In the genomic region with DNA sequence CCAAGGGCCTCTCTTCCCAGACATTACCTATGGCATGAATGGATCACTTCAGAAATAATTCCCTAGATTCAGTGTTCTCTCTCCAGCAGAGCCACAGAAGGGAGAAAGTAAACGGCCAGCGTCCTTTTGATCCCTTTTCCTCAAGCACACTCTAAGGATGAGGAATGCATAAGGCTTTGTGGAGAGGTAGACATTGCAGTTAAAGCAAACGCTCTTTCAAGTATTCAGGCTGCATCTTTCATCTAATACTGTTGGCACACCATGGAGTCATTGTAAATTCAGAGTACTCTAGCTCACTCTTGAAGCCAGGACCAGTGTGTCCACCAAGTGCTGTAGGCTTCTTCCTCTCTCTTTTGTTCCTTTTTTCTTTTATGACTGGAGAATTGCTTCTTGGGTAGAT, we compare ENCODE assay signal across 21 mouse cellular contexts. TPM values are rescaled to one million over a fixed set of nuclear protein-coding genes. Genes with fewer than 3 reads are reported as not detected.
A peak's percentile ranks its signal among the peaks of the same experiment; 100 is the strongest.
DNase-seq lines count a peak whose midpoint lies in the region; ATAC-seq and TF ChIP-seq lines count a peak whose summit lies in the region.
"Had no signal": no experiment of that assay in that cellular context is flagged by ENCODE, and none has a peak within 500 bp of the region (broad histone marks: within the 10 kb centered on the region; RNA-seq: fewer than 3 reads in every experiment).

No protein-coding gene starts in this region.

- H3K4me1 ChIP-seq in lung, embryonic 14.5 days (ENCODE audit: insufficient read depth), result no peaks in the 10 kb centered on the region; the same call in 1 of the 2 replicates
- H3K4me1 ChIP-seq in lung, embryonic 15.5 days, result no peaks in the 10 kb centered on the region
- no peaks in the 10 kb centered on the region for H3K4me1 ChIP-seq in lung, embryonic 16.5 days (replicated peaks; ENCODE audit: control insufficient read depth, insufficient read depth, low read length)

- H3K27me3 ChIP-seq in lung, embryonic 14.5 days (ENCODE audit: insufficient read depth, low read length), result no peaks in the 10 kb centered on the region
- no peaks in the 10 kb centered on the region for H3K27me3 ChIP-seq in lung, embryonic 15.5 days
- H3K27me3 ChIP-seq in lung, embryonic 16.5 days (ENCODE audit: control insufficient read depth, insufficient read depth, low read depth, low read length), result no peaks in the 10 kb centered on the region
- H3K27me3 ChIP-seq: CH12.LX had no signal

- H3K9me3 ChIP-seq in lung, embryonic 14.5 days (ENCODE audit: low read depth, low read length), result peaks cover 4% of the 10 kb centered on the region; the same call in 1 of the 2 replicates
- no peaks in the 10 kb centered on the region for H3K9me3 ChIP-seq in lung, embryonic 15.5 days
- no peaks in the 10 kb centered on the region for H3K9me3 ChIP-seq in lung, embryonic 16.5 days (ENCODE audit: control insufficient read depth, low read length)
- H3K9me3 ChIP-seq: G1E had no signal

- peak; percentile 63; the same call in 1 of the 2 replicates for ATAC-seq in lung, embryonic 14.5 days (ENCODE audit: insufficient read depth)
- ATAC-seq in lung, embryonic 15.5 days (ENCODE audit: borderline replicate concordance, extremely low read depth, low FRiP score, low TSS enrichment), result peak; percentile 52; the same call in 1 of the 2 replicates
- ATAC-seq in lung, embryonic 16.5 days (ENCODE audit: low read depth), result peak; percentile 79
- ATAC-seq: activated CD4-positive, CD25-positive, alpha-beta regulatory T cell, adult 4 months; CD4-positive, CD25-positive, alpha-beta regulatory T cell, adult 4 months; Patski had no signal

- 0 out of 2 replicates have a peak overlapping the region, but pooled peaks have one; percentile 38 for H3K27ac ChIP-seq in lung, embryonic 14.5 days (ENCODE audit: low read depth)
- peak overlapping the region; percentile 33; the same call in 1 of the 2 replicates for H3K27ac ChIP-seq in lung, embryonic 15.5 days
- H3K27ac ChIP-seq in lung, embryonic 16.5 days (ENCODE audit: low read length), result 0 out of 2 replicates have a peak overlapping the region, but pooled peaks have one; percentile 13

- WGBS in lung, embryonic 14.5 days, result 54% methylated on average over 3 of the region's 3 CpGs
- 46% methylated on average over 3 of the region's 3 CpGs for WGBS in lung, embryonic 15.5 days
- 47% methylated on average over 3 of the region's 3 CpGs for whole genome bisulfite sequencing in lung, embryonic 16.5 days

- no peaks in the 10 kb centered on the region for H3K36me3 ChIP-seq in lung, embryonic 14.5 days (ENCODE audit: insufficient read depth)
- H3K36me3 ChIP-seq in lung, embryonic 15.5 days, result no peaks in the 10 kb centered on the region
- H3K36me3 ChIP-seq in lung, embryonic 16.5 days (ENCODE audit: control insufficient read depth, insufficient read depth, low read length), result no peaks in the 10 kb centered on the region
- H3K36me3 ChIP-seq: G1E had no signal

- TF ChIP-seq CTCF in lung, embryonic 14.5 days (IDR thresholded peaks at IDR 0.05; ENCODE audit: low read depth), result no peak

- no peak overlapping the region for H3K4me3 ChIP-seq in lung, embryonic 14.5 days (ENCODE audit: low read depth, low read length)
- H3K4me3 ChIP-seq in lung, embryonic 15.5 days, result no peak overlapping the region
- H3K4me3 ChIP-seq in lung, embryonic 16.5 days (ENCODE audit: low read length), result no peak overlapping the region

- DNase-seq in lung, embryonic 14.5 days, result peak; percentile 33
- DNase-seq in lung, postnatal 4 days, result no peak
- no peak for DNase-seq in lung, adult 18-20 months
- DNase-seq in lung, postnatal 14 days, result no peak
- DNase-seq: adrenal gland, adult 2 months; adrenal gland, adult 8-10 months; adrenal gland, postnatal 10 days; adrenal gland, postnatal 14 days; adrenal gland, postnatal 25 days; adrenal gland, postnatal 36 days; B cell, adult 2 months; cerebellum, adult 11 months; cerebellum, adult 11-12 months; cerebellum, adult 18-20 months had no signal

- H3K4me2 ChIP-seq in lung, embryonic 14.5 days, result no peak overlapping the region
- no peak overlapping the region for H3K4me2 ChIP-seq in lung, embryonic 15.5 days
- no peak overlapping the region for H3K4me2 ChIP-seq in lung, embryonic 16.5 days (ENCODE audit: low read depth, low read length)

- H3K9ac ChIP-seq in lung, embryonic 14.5 days, result no peak overlapping the region
- no peak overlapping the region for H3K9ac ChIP-seq in lung, embryonic 15.5 days
- no peak overlapping the region for H3K9ac ChIP-seq in lung, embryonic 16.5 days (ENCODE audit: low read length)

RNA-seq across cellular contexts. Expression of a gene that starts 28.4 kb away (rescaled TPM):
- polyA plus RNA-seq in lung, embryonic 14.5 days (2014; fragmentation: Nextera tagmentation; extraction: Ambion mirVana), result 1.9 and 2.3 TPM in 2 replicates
- polyA plus RNA-seq in lung, embryonic 15.5 days (2015; fragmentation: Nextera tagmentation; extraction: Ambion mirVana), result 1.1 and 1.3 TPM in 2 replicates
- 0.69 and 1.3 TPM in 2 replicates for polyA plus RNA-seq in lung, embryonic 16.5 days (2015; fragmentation: Nextera tagmentation; extraction: Ambion mirVana)
- polyA plus RNA-seq: activated CD4-positive, CD25-positive, alpha-beta regulatory T cell, adult 4 months; CD4-positive, CD25-positive, alpha-beta regulatory T cell, adult 4 months; G1E; Patski had no signal
